Mouse (Mus musculus): ENCODE data around the gene Grb10.

Gene Grb10

DNA sequence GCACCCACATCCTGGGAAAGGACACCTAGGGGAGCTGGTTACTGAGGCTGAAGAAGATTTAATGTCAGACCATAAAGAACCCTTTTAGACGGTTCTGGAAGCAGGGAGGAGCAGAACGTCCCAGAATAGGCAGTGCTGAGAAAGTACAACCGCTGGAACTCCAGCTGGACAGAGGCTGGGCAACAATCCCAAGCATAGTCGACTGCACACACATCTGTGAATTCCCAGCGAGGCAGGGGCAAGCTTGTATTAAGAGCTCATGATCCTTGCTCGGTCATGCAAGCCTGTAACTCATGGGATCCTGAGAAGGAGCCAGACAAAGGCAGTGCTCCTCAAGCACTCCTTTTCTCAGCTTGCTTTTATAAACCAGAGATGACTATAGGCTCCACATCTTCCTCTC, 69.7 kb downstream of the Grb10 start:
- DNase-seq (ENCODE audit: low spot score), result no peak

GRCm38 (mm10) chr11:11967519-11967918, 71.0 kb downstream of the Grb10 start:
- no peak for DNase-seq (ENCODE audit: low spot score)

GRCm38 (mm10) chr11:11966220-11966619, 72.3 kb downstream of the Grb10 start:
- DNase-seq (ENCODE audit: low spot score), result no peak

- DNase-seq (ENCODE audit: low spot score), result no peak
These were observed 72.9 kb downstream of the Grb10 start for GRCm38 (mm10) chr11:11965501-11966125.

DNA sequence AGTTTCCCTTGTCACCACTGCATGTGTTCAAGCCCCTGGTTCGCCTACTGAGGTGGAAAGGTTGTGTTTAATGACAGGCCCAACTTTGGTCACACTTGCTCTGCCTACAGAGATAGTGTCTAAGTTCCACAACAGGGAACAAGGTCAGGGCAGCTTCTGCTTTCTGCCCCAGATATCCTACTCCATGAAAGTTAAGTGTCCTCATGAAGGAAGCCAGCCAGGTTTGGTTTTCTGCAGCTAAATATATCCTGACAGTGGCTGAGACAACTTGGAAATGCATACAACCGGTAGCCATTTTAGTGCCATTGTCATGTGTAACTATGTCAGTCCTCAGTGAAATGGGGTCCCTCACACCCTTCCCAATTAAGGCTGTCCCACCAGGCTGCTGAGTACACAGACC, 73.8 kb downstream of the Grb10 start:
- DNase-seq (ENCODE audit: low spot score), result no peak

GRCm38 (mm10) chr11:11963587-11963986, 74.9 kb downstream of the Grb10 start:
- no peak for DNase-seq (ENCODE audit: low spot score)

DNA sequence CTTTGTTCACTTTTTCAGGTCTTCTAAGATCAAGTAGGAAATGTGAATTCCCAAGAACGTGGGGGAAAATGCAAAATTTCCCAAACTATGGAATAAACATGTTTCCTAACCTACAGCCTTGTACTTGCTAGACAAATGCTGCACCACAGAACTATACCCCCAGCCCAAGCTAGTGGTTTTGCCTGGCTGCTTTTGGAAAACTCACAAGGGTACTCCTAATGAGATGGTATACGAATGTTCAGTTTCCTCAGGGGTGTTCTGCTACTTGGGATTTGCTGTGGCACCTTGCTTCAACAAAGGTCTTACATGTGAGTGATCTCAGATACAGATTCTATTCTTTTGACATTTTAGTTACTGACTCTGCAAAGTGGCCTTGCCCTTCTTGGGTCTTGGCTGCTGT, 75.4 kb downstream of the Grb10 start:
- DNase-seq (ENCODE audit: low spot score), result no peak

- no peak for DNase-seq (ENCODE audit: low spot score)
These were observed 75.9 kb downstream of the Grb10 start for GRCm38 (mm10) chr11:11962629-11962954.

DNA sequence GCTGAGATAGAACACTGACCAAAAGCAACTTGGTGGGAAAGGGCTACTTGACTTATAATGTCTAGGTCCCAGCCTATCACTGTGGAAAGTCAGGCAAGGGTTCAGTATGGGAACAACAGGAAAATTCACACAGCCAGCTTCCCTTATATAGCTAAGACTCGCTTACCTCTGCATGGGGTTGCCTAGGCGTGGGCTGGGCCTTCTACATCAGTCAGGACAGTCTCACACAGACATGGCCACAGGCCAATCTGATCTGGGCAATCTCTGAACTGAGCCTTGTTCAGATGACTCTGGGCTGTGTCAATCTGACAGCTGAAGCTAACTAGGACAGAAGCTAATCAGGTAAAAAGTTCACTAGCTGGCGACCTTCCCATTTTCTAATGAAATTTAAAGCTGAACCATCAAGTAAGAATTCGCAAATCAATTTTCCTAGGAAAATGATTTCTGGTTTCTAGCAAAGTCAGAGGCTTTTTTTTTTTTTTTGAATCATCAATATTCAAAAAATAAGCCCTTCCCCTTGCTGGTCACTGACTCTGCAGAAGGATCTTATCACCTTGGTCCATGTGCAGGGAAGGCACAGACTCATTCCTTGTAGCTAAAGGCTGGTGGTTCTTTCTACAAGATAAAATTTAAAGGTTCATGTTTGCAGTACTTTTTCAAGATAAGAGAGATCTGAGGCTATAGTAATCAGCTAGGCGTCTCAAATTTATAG, 76.4 kb downstream of the Grb10 start:
- no peak for DNase-seq (ENCODE audit: low spot score)

DNA sequence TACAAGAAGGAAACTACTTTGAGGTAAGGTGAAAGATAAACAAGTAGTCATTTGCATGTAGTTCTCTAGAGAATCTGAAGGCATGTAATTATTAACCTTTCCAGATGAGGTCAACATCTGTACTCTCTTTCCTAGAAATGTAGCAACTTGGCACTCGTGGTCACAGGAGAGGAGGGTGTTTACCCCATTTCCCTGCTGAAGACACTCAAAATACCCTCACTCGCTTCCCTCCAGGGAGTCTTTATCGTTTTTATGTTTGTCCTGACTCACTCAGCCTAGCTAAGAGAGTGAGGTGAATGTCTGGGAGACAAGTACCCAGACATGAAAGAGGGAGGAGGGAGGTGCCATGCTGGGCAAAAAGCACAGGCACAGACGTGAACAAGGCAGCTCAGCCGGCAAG, 77.6 kb downstream of the Grb10 start:
- DNase-seq (ENCODE audit: low spot score), result no peak

GRCm38 (mm10) chr11:11960227-11960626, 78.3 kb downstream of the Grb10 start:
- no peak for DNase-seq (ENCODE audit: low spot score)

- no peak for DNase-seq (ENCODE audit: low spot score)
These were observed 80.0 kb downstream of the Grb10 start for GRCm38 (mm10) chr11:11958479-11958878.

DNA sequence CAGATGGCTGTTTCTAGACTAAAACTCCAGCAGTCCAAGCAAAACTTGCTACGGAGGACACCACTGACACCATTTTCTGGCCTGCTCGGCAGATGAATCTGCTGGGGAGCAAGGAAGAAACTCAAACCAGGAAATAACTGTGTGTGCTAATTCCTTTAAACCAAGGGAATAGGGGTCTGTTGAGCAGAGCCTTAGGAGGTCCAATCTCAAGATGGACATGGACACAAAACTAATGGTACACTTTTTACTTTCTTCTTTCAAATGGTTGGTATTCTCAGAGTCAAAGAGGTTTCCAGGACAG, 80.5 kb downstream of the Grb10 start:
- DNase-seq (ENCODE audit: low spot score), result no peak

GRCm38 (mm10) chr11:11957211-11958060, 81.0 kb downstream of the Grb10 start:
- DNase-seq (ENCODE audit: low spot score), result no peak

DNA sequence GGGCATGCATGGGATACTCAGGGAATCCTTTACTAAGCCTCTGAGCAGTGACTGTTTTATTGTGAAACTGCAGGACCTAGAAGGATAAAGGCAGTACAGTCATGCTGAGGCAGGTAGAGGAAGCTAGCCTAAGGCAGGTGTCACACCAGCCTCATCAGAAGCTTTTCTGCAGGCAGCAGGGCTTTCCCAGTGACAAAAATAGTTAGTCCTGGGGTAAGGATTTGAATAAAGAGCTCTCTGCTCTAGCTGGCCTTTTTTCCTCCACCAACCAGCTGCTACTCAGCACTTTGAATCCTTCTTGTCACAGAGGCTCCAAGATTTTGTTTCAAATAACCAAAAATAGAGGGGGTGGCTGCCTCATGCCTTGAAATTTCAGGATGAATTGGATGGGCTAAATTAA, 82.7 kb downstream of the Grb10 start:
- DNase-seq (ENCODE audit: low spot score), result no peak

- no peak for DNase-seq (ENCODE audit: low spot score)
These were observed 83.9 kb downstream of the Grb10 start for GRCm38 (mm10) chr11:11954606-11955005.

GRCm38 (mm10) chr11:11954115-11954438, 84.4 kb downstream of the Grb10 start:
- no peak for DNase-seq (ENCODE audit: low spot score)

- DNase-seq (ENCODE audit: low spot score), result no peak
These were observed 84.9 kb downstream of the Grb10 start for GRCm38 (mm10) chr11:11953364-11954114.

DNA sequence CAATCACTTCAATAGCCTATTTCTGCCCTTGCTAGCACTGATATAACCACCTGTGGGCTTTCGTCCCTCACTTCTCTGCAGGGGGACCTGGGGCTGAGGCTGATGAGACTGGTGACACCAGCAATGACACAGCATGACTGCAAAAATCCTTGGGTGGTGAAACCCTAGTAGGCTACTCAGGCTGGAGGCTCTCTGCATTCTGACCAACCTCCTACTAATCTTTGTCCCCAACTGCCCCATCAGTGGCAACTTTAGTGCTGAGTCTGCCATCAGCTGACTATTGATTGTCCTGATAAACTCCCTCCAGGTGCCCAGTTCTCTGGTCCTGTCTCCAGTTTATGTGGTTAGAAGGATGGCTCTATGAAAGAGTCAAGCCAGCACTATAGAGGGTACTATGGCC, 85.9 kb downstream of the Grb10 start:
- DNase-seq (ENCODE audit: low spot score), result no peak

DNA sequence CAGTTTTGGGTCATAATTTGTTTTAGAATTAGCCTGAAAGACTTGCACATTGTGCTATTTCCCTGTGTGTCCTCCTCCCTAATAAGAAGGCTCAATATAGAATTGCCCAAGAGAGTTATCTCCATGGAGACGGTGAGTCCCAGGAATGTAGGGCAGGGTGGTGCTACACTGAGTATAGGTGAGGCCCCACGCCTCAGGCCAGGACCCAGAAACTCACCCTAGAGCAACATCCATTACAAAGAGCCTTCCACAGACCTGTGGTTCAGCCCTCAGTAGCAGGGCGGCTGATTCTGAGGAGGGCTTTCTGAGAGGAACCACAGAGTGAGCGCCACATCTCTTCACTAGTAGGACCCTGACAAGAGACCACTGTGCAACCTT, 89.5 kb downstream of the Grb10 start:
- no peak for DNase-seq (ENCODE audit: low spot score)

DNA sequence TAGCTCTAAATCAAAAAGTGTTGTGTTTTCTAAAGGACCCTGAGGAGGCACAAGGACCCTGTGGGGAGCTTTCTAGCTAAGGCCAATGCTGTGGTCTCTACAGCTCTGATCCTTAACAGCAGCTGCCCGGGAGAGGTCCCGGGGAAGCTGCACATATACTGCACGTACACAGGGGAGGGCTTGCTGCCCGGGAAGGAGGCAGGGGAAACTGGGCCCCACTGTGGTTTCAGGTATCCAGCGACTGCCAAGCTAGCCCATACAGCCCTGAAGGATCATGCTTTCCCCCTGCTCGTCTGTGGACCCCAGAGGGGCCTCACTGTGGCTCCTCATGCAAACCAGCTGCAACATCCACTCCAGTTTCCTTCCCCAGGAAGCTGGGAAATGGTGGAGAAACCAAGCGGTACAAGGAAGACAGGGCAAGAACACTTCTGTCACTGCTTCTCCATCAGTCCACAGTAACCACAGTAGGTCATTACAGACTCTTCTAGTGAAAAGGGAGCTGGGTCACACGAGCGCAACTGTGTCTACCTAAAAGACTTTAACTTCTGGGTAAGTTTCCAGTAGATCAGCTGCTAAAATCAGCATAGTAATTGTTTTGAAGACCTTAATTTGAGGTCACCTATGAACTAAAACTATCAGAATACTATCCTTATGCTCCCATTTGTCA, 90.0 kb downstream of the Grb10 start:
- no peak for DNase-seq (ENCODE audit: low spot score)

- no peak for DNase-seq (ENCODE audit: low spot score)
These were observed 90.6 kb downstream of the Grb10 start for GRCm38 (mm10) chr11:11947857-11948256.
